Mouse (Mus musculus) lung, postnatal 4 days (tissue): Measurements from ENCODE around the gene Atp1b1.
A peak's percentile ranks its signal among the peaks of the same experiment; 100 is the strongest.

ENCODE experiments used
- DNase-seq, 2 experiments: peaks; one replicate each; pipeline ENCODE4 v3.0.0; 2021

Gene Atp1b1

GRCm38 (mm10) chr1:164458245-164458613 lies at the start of gene Atp1b1:
Gene Atp1b1, minus strand, starts transcription at chr1:164458355.
- DNase-seq = peak; percentile 87 to 93

- DNase-seq = no peak
These were observed 46.9 kb upstream of the Atp1b1 start for GRCm38 (mm10) chr1:164505096-164505495.

- no peak for DNase-seq
These were observed 45.1 kb upstream of the Atp1b1 start for GRCm38 (mm10) chr1:164503140-164503730.

DNA sequence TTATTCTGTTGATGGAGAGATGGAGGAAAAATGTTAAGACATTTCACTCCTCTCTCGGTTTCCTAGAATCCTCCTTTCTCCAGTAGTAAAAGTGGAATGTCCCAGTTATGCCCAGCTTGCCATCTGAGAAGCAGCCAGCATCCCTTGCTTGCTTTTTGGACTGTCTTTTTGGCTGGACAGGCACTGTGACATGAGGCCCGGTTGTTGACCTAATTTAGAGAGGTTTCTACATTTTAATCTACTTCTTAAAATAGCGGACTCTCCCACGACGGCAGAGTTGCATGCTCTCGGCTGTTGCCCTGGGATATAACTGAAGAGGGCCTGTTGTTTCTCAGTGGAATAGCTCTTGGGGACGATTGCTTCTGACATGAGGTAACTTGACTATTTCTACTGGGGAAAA lies 44.1 kb upstream of the Atp1b1 start:
- no peak for DNase-seq

- no peak for DNase-seq
These were observed 36.8 kb upstream of the Atp1b1 start for GRCm38 (mm10) chr1:164494741-164495512.

DNA sequence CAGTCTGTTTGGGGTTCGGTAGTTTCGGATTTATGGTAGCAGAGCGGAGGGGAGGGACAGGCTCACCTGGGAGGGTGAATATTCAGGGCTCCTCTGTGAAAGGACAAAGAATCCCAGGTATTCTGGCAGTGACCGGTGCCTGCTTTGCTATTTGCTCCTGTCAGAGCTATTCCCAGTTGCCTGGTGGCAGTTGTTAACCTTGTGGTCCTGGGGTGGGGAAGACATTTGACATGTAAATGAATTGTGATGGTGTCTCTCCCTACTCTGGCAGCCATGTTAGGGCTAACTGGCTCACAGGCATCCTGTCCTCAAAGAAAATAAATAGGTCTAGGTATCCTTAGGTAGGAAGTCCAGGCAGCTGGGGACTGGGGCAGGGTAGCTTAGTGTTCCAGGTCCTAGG lies 36.1 kb upstream of the Atp1b1 start:
- no peak for DNase-seq

GRCm38 (mm10) chr1:164493042-164493705 lies 35.0 kb upstream of the Atp1b1 start:
- no peak for DNase-seq

- no peak for DNase-seq
These were observed 34.3 kb upstream of the Atp1b1 start for GRCm38 (mm10) chr1:164492476-164492875.

- no peak for DNase-seq
These were observed 31.9 kb upstream of the Atp1b1 start for GRCm38 (mm10) chr1:164489961-164490594.

- no peak for DNase-seq
These were observed 25.6 kb upstream of the Atp1b1 start for GRCm38 (mm10) chr1:164483728-164484127.

DNA sequence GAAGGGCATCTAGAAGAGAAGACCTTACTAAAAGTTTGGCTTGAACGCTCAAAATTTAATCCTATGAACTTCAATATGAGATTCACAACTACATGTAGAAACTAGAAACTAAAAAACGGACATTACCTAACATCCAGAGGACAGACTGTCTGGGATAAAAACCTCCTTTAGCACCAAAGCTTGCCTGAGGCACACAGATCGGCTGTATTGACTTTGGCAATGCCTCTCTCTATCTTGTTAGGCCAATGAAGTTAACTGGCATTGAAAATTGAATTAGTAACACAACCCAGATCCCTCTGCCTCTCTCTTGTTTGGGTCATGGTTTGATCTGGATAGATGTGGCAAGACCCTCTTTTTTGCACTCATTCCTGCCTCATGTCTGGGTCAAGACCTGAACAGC lies 24.7 kb upstream of the Atp1b1 start:
- no peak for DNase-seq

DNA sequence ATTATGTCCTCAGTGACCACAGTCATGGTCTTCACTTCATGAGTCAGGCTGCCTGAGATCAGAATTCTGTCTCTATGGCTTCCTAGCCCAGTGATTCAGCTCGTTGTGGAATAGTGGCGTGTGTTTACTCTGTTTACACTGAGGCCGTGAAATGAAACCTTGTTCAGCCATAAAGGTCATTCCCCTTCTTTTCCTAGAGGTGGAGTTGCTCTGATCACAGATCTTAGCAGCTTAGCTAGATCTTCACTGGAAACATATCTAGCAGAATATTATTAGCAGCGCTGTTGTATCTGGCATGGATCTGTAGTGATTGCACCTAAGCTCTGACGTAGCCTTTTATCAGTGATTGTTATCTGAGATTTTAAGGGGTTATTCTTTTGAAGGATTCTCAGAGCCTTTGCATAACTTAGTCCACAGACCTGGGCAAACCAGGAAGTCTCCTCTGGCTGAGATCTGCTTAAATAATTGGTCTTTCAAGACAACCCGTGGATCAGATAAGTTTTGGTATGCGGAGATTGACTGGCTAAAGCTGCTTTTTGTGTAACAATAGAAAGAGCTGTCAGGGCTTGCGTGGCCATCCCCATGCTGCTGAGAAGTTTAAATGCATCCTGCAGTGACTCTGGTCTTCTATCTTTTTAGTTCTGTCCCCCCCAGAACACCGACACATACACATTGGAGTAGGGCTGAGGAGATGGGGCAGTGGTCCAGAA lies 23.6 kb upstream of the Atp1b1 start:
- DNase-seq = no peak

GRCm38 (mm10) chr1:164480755-164481644 lies 22.8 kb upstream of the Atp1b1 start:
- no peak for DNase-seq

DNA sequence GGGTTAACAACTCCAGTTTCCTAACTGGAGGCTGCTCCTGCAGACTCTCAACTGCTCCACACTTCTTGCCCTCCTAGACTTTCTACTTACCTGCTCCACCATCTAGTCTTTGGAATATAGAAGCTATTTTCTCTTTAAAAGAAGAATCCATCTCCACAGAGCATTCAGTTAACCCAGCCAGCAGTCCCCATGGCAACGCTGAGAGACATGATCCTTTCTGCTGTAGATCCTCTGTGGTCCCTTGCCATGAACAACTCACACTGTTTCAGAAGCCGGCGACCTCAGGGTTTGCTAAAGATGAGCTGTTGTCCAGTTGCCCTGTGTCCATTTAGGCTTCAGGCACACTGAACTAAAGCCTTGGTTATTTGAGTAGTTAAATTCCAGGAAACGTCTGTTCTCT lies 17.7 kb upstream of the Atp1b1 start:
- no peak for DNase-seq

GRCm38 (mm10) chr1:164474778-164475511 lies 16.8 kb upstream of the Atp1b1 start:
- DNase-seq = no peak

DNA sequence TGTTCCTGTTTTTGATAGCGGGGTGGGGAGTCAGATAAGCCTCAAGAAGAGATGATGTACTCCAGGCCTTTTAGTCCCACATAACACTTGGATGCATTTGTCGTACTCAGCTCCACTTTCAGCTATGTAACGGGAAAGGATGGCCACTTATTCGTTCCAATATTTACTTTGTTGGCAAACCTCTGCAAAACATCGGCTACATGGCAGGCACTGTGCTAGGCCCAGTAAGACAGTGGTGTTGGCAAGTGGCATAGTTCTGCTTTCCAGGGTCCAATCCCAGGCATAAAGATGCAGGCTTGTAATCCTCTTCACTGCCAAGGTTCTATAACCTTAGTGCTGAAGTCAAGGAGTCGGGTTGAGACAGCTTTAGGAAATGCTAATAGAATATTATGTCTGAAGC lies 16.2 kb upstream of the Atp1b1 start:
- no peak for DNase-seq

DNA sequence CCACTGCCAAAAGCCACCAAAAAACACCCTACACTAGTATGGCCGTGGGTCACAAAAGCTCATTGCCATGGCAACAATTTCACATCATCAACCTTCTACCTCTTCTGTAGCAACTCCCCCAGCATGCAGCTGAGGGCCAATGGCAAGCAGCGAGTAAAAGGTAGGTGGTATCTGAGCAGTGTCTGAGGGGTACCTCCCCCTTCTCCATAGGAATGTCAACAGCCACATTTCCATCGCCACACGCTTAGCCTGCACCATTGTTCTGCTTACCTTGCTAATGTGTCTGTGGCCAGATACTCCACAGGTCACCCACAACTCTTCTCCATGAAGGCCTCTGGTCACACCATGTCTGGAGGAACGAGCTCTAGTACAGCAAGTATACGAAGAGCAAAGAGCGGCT lies 15.2 kb upstream of the Atp1b1 start:
- DNase-seq = no peak

DNA sequence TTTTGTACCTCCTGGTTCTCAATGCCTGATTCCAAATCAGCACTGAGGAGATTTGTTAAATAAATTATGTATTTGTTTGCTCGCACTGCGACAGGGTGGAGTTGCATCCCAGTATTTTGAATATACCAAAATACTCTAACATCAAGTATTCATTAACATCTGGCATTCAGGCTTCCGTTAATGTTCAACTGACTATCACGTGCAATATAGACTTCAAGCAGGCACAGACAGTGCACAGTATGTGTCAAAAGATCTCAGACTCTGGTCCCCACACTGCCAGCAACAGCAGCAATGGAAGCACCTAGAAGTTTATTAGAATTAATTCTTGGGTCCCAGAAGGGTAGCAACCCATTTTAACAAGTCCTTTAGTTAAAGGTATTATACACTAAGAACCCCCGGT lies 13.5 kb upstream of the Atp1b1 start:
- no peak for DNase-seq

DNA sequence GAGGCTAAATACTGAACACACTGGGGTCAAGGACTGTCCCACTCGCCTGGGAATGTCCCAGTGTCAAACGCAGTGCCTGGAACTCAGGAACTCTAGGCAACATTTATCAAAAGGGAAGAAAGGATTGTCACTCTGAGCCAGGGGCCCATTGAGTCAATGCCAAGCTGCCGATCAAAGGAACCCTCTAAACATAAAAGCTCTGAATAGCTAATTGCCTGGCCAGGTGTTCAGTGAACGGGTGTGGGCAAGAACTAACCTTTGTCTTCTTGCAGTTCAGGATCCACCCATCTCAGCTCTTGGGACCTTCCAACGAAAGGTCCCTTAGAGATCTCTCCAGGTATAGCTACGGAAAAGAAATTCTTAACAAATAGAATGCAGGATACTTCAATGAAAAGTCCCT lies 12.8 kb upstream of the Atp1b1 start:
- DNase-seq = no peak

- DNase-seq = no peak
These were observed 10.2 kb upstream of the Atp1b1 start for GRCm38 (mm10) chr1:164468329-164468728.

- DNase-seq = no peak
These were observed 9.3 kb upstream of the Atp1b1 start for GRCm38 (mm10) chr1:164467406-164467805.
